Mouse (Mus musculus) ovary, adult 18-20 months (tissue): Measurements from ENCODE around the gene Dnajc5g.

Source experiments
- DNase-seq: peaks from one replicate; pipeline ENCODE4 v3.0.0; 2022; ENCODE audit warnings: low spot score, mixed read lengths

Dnajc5g gene

GRCm38 (mm10) chr5:31108000-31108490 is 2.0 kb downstream of the Dnajc5g start, which contains the start of gene Slc30a3:
TSS of gene Slc30a3 (minus strand) at chr5:31108237.
- DNase-seq = no peak

- no peak for DNase-seq
Measured at GRCm38 (mm10) chr5:31110781-31111180, 4.7 kb downstream of the Dnajc5g start.

DNA sequence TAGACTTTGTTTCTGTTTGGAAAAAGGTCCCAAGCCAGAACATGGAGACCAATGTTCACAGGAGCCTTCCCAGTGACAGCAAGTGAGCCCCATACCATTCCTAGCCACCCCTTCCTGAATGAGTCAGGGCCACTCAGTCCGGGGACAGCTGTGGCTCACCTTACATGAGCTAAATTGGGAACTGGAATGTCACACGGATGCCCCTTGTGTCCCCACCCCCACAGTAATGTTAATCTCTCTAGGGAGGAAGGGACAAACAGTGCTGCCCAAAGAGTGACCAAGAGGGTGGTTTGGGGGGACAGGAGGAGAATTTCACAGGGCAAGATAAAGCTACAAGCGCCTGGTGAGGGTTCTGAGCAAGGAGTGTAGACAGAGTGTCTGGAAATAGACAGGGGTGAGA is 10.3 kb downstream of the Dnajc5g start, which contains the start of gene Trim54:
Gene Trim54 (plus strand): TSS at position 359 of the 400 bp plus-strand sequence.
- DNase-seq = no peak

DNA sequence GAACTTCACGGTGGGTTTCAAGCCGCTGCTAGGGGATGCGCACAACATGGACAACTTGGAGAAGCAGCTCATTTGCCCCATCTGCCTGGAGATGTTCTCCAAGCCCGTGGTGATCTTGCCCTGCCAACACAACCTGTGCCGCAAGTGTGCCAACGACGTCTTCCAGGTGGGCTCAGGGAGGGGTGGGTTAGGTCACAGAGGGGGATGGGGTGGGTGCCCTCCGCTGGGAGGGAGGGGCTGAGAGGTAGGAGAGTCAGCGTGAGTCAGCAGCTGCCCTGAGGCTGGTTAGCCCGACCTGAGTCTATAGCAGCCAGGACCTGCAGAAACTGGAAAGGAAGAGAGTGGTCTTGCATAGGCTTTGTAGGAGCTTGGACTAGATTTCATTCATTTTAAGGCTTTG is 10.8 kb downstream of the Dnajc5g start:
- DNase-seq = no peak

- DNase-seq = no peak
Measured at GRCm38 (mm10) chr5:31121111-31121510, 15.0 kb downstream of the Dnajc5g start.

DNA sequence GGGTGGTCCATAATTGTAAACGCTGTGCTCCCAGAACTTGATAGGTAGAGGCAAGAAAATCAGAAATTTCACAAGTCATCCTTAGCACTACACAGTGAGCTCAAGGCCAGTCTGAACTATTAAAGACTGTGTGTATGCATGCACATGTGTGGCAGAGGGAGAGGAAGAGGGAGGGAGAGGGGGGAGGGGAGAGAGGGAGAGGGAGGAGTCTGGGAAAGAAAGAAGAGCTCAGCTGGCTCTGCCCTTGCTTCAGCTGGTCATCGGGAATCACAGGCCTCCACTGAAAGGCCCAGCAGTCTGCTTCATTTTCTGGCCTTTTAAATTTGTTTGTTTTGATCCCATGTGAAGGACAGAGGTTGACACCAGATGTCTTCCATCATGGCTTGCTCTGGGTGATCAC is 17.4 kb downstream of the Dnajc5g start:
- no peak for DNase-seq

DNA sequence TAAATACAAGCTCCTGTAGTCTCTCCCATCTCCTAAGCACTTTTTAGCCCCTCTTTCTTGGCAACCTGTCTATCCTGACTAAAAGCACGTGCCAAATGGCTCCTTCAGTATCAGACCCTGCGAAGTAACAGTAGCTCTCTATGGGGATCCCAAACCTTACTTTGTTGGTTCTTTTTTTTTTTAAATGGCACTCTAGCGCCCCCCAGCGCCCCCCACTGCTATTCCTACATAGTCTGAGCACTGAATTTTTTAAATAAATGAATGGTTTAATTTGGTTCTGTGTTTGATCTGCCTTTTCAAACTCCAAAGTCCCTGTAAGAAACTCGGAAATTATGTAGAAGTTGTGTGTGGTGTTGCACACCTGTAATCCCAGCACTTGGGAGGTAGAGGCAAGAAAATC is 20.0 kb downstream of the Dnajc5g start:
- no peak for DNase-seq

GRCm38 (mm10) chr5:31136730-31137424 is 30.8 kb downstream of the Dnajc5g start:
- DNase-seq = no peak

DNA sequence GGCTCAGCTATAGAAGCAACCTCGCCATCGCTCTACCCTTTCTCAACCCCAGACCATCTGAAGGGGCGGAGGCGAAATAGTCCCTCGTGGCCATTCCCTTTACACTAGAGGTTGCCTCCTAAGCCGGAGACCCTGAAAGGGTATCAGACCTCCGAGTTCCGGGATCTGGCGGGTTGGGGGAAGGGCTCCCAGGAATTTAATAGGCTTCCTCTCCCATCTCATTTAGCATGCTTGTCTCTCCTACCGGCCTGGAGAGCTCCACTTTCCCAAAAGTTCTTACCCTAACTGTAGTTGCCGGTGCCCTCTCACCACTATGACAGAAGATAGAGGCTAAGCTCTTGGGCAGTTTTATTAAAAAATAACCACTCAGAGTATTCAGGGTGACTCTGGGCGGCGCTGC is 31.6 kb downstream of the Dnajc5g start:
- no peak for DNase-seq

- no peak for DNase-seq
Measured at GRCm38 (mm10) chr5:31138241-31138967, 32.3 kb downstream of the Dnajc5g start, which contains the start of gene Ucn. TSS of gene Ucn (minus strand) at chr5:31138829.

- DNase-seq = no peak
Measured at GRCm38 (mm10) chr5:31138968-31139425, 32.9 kb downstream of the Dnajc5g start.

DNA sequence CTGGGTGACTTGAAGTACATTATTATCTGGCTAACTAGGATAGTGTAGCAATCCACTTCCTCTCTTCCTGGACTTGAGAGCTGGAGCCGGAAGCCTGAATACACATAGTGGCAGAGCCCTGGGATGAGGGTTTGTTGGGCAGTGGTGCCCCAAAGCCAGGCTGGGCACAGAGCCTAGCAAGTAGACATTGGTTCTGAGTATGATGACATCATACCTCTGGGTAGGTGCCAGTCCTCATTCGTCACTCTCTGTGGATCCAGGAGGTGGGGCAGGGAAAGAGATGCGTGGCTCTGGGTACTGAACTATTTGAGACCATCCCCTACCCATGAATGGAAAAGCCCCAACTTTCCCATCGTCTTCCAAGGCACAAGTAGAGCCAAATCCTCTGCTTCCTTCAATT is 43.7 kb downstream of the Dnajc5g start:
- DNase-seq = no peak

DNA sequence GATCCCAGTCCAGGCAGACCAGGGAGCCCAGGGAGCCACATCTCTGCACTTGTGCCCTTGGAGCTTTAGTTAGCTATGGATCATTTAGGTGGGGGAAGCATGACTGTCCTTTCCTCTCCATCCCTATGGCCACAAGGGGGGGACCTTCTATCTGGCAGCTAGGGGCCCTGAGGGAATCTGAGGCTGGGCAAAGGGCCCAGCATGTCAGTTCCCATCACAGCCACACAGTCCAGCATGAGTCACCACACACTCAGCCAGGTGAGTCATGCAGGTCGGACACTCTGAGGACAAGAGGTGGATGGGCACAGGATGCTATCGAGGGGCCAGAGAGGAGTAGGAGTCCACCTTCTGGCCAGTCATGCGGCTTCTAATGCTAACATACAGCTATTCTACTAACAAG is 45.7 kb downstream of the Dnajc5g start:
- no peak for DNase-seq

DNA sequence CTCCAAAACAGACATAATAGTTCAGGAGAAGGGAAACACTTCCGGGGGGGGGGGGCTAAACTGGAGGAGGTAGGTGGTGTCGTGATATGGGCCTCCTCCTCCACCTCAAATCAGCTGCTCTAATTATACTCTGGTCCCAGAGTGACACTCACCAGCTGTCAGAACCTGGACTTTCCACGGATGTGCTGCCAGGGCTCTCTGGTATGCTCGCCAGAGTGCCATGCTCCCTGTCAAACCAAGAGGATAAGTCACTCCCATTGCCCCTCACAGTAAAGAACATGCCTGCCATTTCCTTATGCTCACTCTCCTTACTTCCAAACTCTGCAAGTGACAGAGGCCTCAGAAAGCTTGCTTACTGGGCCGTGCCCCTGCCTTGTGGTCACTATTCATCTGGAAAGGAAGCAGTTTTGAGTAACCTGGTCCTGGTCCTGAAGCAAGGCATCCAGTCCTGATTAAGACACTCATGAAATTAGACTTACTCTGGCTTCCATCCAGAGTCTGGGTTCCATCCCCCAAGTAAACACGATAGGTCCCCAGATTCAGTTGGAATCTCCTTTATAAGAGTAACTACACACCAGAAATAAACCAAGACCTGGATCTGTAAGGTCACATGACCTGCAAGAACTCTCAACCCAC is 47.5 kb downstream of the Dnajc5g start:
- DNase-seq = no peak

DNA sequence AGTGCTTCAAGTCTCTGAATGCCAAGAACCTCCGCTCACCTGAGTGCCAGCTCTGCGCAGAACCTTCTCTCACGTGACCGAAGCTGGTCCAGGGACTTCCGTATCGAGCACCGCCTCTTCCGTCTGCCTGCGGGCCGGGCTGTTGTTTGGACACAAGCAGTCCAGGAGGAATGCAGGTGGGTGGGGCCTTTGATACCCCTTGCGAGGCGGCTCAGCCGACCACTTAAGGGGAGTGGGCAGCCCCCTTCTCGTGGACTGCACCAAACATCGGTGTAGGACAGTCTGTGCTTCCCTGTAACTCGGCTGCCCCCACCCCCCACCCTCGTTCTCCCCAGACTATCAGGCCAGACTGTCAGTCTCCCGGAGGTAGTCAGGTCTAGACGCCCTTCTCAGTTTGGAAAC is 48.1 kb downstream of the Dnajc5g start, which contains the start of gene Mpv17:
Gene Mpv17 (minus strand): TSS at position 100 of the 402 bp plus-strand sequence.
- peak; percentile 78 for DNase-seq
